Mouse (Mus musculus) intestine, postnatal 0 days (tissue): ENCODE results near the gene Tchp. TPM values are rescaled to one million over a fixed set of nuclear protein-coding genes. Genes with fewer than 3 reads are reported as not detected.

ENCODE experiments used
- ATAC-seq: fragments of 200-750 bp; cut with Nextera tagmentation; 2 replicates; pipeline ENCODE4 v1.8.0; 2017; ENCODE audit warnings: mild to moderate bottlenecking, moderate TSS enrichment, moderate library complexity
- H3K27ac ChIP-seq: fragments of 300-500 bp; sonication (generic); 2 replicates; pipeline ENCODE4 v1.5.1; 2014; ENCODE audit warnings: mild to moderate bottlenecking, low read depth, low read length, moderate library complexity
- H3K27me3 ChIP-seq: fragments of 300-500 bp; sonication (generic); replicated peaks from 2 replicates; pipeline ENCODE4 v1.6.1; 2014; ENCODE audit warnings: low read length, mixed read lengths; ENCODE audit not compliant: control insufficient read depth, insufficient read depth
- H3K36me3 ChIP-seq: fragments of 300-500 bp; sonication (generic); 2 replicates; pipeline ENCODE4 v1.6.1; 2014; ENCODE audit warnings: mild to moderate bottlenecking, moderate library complexity; ENCODE audit not compliant: control insufficient read depth, insufficient read depth
- H3K4me1 ChIP-seq: fragments of 300-500 bp; sonication (generic); replicated peaks from 2 replicates; pipeline ENCODE4 v1.6.1; 2014; ENCODE audit warnings: antibody characterized with exemption, low read length, mixed read lengths; ENCODE audit not compliant: control insufficient read depth, insufficient read depth
- H3K4me2 ChIP-seq: fragments of 300-500 bp; sonication (generic); replicated peaks from 2 replicates; pipeline ENCODE4 v1.6.1; 2014; ENCODE audit warnings: low read depth, mild to moderate bottlenecking, moderate library complexity
- H3K4me3 ChIP-seq: fragments of 300-500 bp; sonication (generic); 2 replicates; pipeline ENCODE4 v1.5.1; 2014; ENCODE audit warnings: low read depth, low read length
- H3K9ac ChIP-seq: fragments of 300-500 bp; sonication (generic); 2 replicates; pipeline ENCODE4 v1.6.1; 2014; ENCODE audit warnings: mild to moderate bottlenecking, low read depth, low read length
- H3K9me3 ChIP-seq: fragments of 300-500 bp; sonication (generic); 2 replicates; pipeline ENCODE4 v1.6.1; 2016; ENCODE audit warnings: mixed run types; ENCODE audit not compliant: control insufficient read depth
- CTCF ChIP-seq: sonication (generic); IDR thresholded peaks from 2 replicates; pipeline ENCODE4 v1.5.1; 2016; ENCODE audit warnings: low read depth, mild to moderate bottlenecking, control low read depth, antibody characterized with exemption, moderate library complexity
- WGBS: fragments of 180-500 bp; shearing (Covaris S2); extraction: QIAGEN DNeasy Blood & Tissue Kit; methylation state at CpG from one replicate; pipeline ENCODE4 v1.1.7; 2014; 5-methylcytosine and 5-hydroxymethylcytosine counted together
- microRNA-seq: library from miRNA; unstranded; fragments of <30 nt; microRNA quantifications from one replicate; pipeline ENCODE4, GENCODE M21; 2016
- polyA plus RNA-seq: library from polyadenylated mRNA; unstranded; fragments of >200 nt; fragmentation: Nextera tagmentation; extraction: Ambion mirVana; gene quantifications from 2 replicates; pipeline ENCODE4 v1.2.1, GENCODE M21; 2015

Tchp gene
- polyA plus RNA-seq, 1 experiment from 2014 or later, result 4.2 TPM

- Histone ChIP-seq H3K27ac (no peak overlapping the region), H3K4me3 (no peak overlapping the region), H3K4me1 (no peaks in the 10 kb centered on the region), H3K36me3 (peaks cover 49% of the 10 kb centered on the region), H3K27me3 (no peaks in the 10 kb centered on the region), H3K4me2 (no peak overlapping the region), H3K9me3 (no peaks in the 10 kb centered on the region), H3K9ac (no peak overlapping the region)
- WGBS, result 89% methylated on average over 18 of the region's 18 CpGs
- peak; percentile 48 for TF ChIP-seq CTCF
- ATAC-seq, result 0 out of 2 replicates have a peak, but pooled peaks have one; percentile 15
Observed at GRCm38 (mm10) chr5:114764812-114765735, 57.5 kb downstream of the Tchp start.

- no peak overlapping the region for H3K4me3 ChIP-seq
- no peak overlapping the region for H3K27ac ChIP-seq
- no peak overlapping the region for H3K4me2 ChIP-seq
- H3K9me3 ChIP-seq, result no peaks in the 10 kb centered on the region
- no peak overlapping the region for H3K9ac ChIP-seq
- peaks cover 36% of the 10 kb centered on the region for H3K36me3 ChIP-seq
- ATAC-seq, result no peak
- WGBS, result 87% methylated on average over 8 of the region's 8 CpGs
- no peaks in the 10 kb centered on the region for H3K27me3 ChIP-seq
- TF ChIP-seq CTCF, result no peak
- no peaks in the 10 kb centered on the region for H3K4me1 ChIP-seq
Observed at GRCm38 (mm10) chr5:114766686-114767085, 59.1 kb downstream of the Tchp start.

- Histone ChIP-seq H3K4me2 (no peak overlapping the region), H3K9me3 (no peaks in the 10 kb centered on the region)
- WGBS, result 93% methylated on average over 7 of the region's 7 CpGs
Observed at GRCm38 (mm10) chr5:114767185-114767584, 59.6 kb downstream of the Tchp start.

GRCm38 (mm10) chr5:114769786-114770185 lies 62.2 kb downstream of the Tchp start:
- no peak for ATAC-seq
- TF ChIP-seq CTCF, result no peak
- Histone ChIP-seq H3K9me3 (no peaks in the 10 kb centered on the region), H3K9ac (no peak overlapping the region), H3K27ac (no peak overlapping the region), H3K27me3 (no peaks in the 10 kb centered on the region), H3K4me3 (no peak overlapping the region), H3K4me2 (no peak overlapping the region), H3K4me1 (no peaks in the 10 kb centered on the region), H3K36me3 (peaks cover 8% of the 10 kb centered on the region; the same call in 1 of the 2 replicates)
- 88% methylated on average over 8 of the region's 8 CpGs for WGBS

More at GRCm38 (mm10) chr5:114767185-114767584, 59.6 kb downstream of the Tchp start:
- Histone ChIP-seq H3K4me1 (no peaks in the 10 kb centered on the region), H3K36me3 (peaks cover 33% of the 10 kb centered on the region), H3K4me3 (no peak overlapping the region), H3K27me3 (no peaks in the 10 kb centered on the region), H3K27ac (no peak overlapping the region), H3K9ac (no peak overlapping the region)
- no peak for ATAC-seq
- no peak for TF ChIP-seq CTCF

- H3K4me3 ChIP-seq, result peak overlapping the region; percentile 100; the same call in 1 of the 2 replicates
- H3K27ac ChIP-seq, result no peak overlapping the region
- no peak overlapping the region for H3K9ac ChIP-seq
- H3K36me3 ChIP-seq, result no peaks in the 10 kb centered on the region
- H3K4me1 ChIP-seq, result no peaks in the 10 kb centered on the region
- H3K27me3 ChIP-seq, result no peaks in the 10 kb centered on the region
- WGBS, result 74% methylated on average over 8 of the region's 8 CpGs
- no peak for TF ChIP-seq CTCF
- no peak for ATAC-seq
- no peaks in the 10 kb centered on the region for H3K9me3 ChIP-seq
- H3K4me2 ChIP-seq, result peak overlapping the region; percentile 78
Observed at GRCm38 (mm10) chr5:114771796-114772195, 64.2 kb downstream of the Tchp start.

Small RNA genes lying within 50 kb of the gene (microRNA-seq; reads per million reads assigned to microRNA genes)
- not detected for gene Mir7028

Other genes with a start within 250 kb of the Tchp start
- 2.3 and 3.2 TPM in 2 replicates for gene Fam222a, start 139.7 kb upstream of the Tchp start, polyA plus RNA-seq
- 0.70 and 1.0 TPM in 2 replicates for gene Trpv4, start 49.3 kb upstream of the Tchp start, polyA plus RNA-seq
- gene Gltp, start 16.8 kb upstream of the Tchp start, polyA plus RNA-seq, result 111 and 115 TPM in 2 replicates
- 59.7 and 61.9 TPM in 2 replicates for gene Ankrd13a, start 66.9 kb downstream of the Tchp start, polyA plus RNA-seq
- gene Git2, start 67.8 kb downstream of the Tchp start, polyA plus RNA-seq, result 13.8 and 17.8 TPM in 2 replicates
- gene 1500011B03Rik, start 115.7 kb downstream of the Tchp start, polyA plus RNA-seq, result 59.0 and 60.5 TPM in 2 replicates
- not detected in 2 replicates for gene 4930519G04Rik, start 145.9 kb downstream of the Tchp start, polyA plus RNA-seq
- gene Gm9936, start 150.9 kb downstream of the Tchp start, polyA plus RNA-seq, result 0.08 TPM in 1 of 2 replicates, not detected in the other
- gene Oasl2, start 189.2 kb downstream of the Tchp start, polyA plus RNA-seq, result 78.7 and 88.6 TPM in 2 replicates
- 20.1 and 25.5 TPM in 2 replicates for gene Oasl1, start 215.5 kb downstream of the Tchp start, polyA plus RNA-seq
- 55.6 and 56.5 TPM in 2 replicates for gene 2210016L21Rik, start 234.4 kb downstream of the Tchp start, polyA plus RNA-seq